Mouse (Mus musculus): ENCODE measurements around the gene Syt16. TPM values are rescaled to one million over a fixed set of nuclear protein-coding genes. Genes with fewer than 3 reads are reported as not detected.

Gene Syt16
- total and polyA plus RNA-seq, 3 experiments = 0.05 TPM; not detected in 2

DNA sequence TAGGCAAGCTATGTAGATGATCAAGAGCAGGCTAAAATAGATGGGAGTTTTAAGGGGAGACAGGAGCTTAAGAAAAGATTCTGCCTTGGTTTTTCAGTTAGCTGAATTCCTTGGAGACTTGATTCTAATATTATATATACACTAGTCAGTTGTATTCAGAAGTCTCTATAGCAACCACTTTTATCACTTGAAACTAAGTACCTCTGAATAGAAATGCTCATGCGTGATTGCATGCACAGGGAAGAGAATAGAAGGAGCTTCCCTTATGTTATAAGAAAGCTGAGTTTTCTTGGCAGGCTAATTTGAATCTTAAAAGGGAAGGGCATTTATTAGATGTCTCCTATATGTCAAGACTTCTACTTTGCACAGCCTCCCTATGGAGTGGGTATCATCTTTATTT, 235.4 kb downstream of the Syt16 start:
- dilution Hi-C loops (cut with MboI; ENCODE audit: extremely low pct_ligation_motif_present, extremely low pct_unique_long_range_greater_than_20kb, low sequenced_read_pairs) = no loop called here
- no peak overlapping the region for H3K27ac ChIP-seq (ENCODE audit: insufficient read depth, low read depth)
- TF ChIP-seq MXI1 (IDR thresholded peaks at IDR 0.05; ENCODE audit: low read depth, low read length) (no peak), USF1 (IDR thresholded peaks at IDR 0.05; ENCODE audit: low read depth, low read length) (no peak), ETS1 (conservative IDR thresholded peaks at IDR 0.05; ENCODE audit: low read depth, low read length) (no peak), MAZ (IDR thresholded peaks at IDR 0.05; ENCODE audit: low read depth, low read length) (no peak), IRF4 (IDR thresholded peaks at IDR 0.05; ENCODE audit: low read depth, low read length) (no peak), SMC3 (IDR thresholded peaks at IDR 0.05; ENCODE audit: low read depth, low read length) (no peak)
- H3K79me2 ChIP-seq (replicated peaks; ENCODE audit: control insufficient read depth, extremely low read depth, insufficient read depth, poor library complexity, severe bottlenecking) = no peaks in the 10 kb centered on the region
- H3K4me2 ChIP-seq (ENCODE audit: insufficient read depth, low read depth, poor library complexity, severe bottlenecking) = no peak overlapping the region
- in situ Hi-C loops (cut with MboI; ENCODE audit: low pct_ligation_motif_present, low pct_unique_long_range_greater_than_20kb, low sequenced_read_pairs) = no loop called here
- DNase-seq (ENCODE audit: extremely low read depth) = no peak
- H3K9me3 ChIP-seq (replicated peaks; ENCODE audit: low read length) = no peaks in the 10 kb centered on the region
- no peak overlapping the region for H3K4me3 ChIP-seq (replicated peaks in 1 of 3; ENCODE audit: low read depth in 2 of 3, low read length in 2 of 3, poor library complexity in 1 of 3)
- H3K4me1 ChIP-seq (ENCODE audit: control insufficient read depth in 1 of 2, insufficient read depth in 2 of 2) = no peaks in the 10 kb centered on the region
- H3K9ac ChIP-seq (ENCODE audit: insufficient read depth, low read depth) = no peak overlapping the region
- no peaks in the 10 kb centered on the region for H3K36me3 ChIP-seq (replicated peaks in 1 of 2; ENCODE audit: control insufficient read depth in 1 of 2, insufficient read depth in 1 of 2, low read length in 1 of 2)
- no peaks in the 10 kb centered on the region for H3K27me3 ChIP-seq (replicated peaks)

DNA sequence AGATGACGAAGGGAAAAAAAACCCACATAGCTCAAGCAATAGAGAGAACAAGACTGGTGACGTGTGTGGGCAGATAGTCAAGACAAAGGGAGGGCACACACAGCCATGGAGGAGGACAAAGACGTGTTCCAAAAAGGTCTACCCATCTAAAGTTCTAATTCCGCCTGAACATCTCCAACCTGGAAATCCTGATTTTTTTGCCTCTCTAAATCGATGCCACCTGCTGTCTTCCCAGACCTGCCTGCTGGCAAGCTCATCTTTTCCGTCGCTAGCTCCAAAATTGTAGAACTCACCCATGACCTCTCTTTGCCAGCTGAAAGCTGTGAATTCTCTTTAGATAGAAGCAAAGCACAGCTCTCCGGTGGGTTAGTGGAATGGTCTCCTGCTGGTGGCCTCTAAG, 238.7 kb downstream of the Syt16 start:
- in situ Hi-C loops (cut with MboI; ENCODE audit: low pct_ligation_motif_present, low pct_unique_long_range_greater_than_20kb, low sequenced_read_pairs) (no loop called here), dilution Hi-C loops (cut with MboI; ENCODE audit: extremely low pct_ligation_motif_present, extremely low pct_unique_long_range_greater_than_20kb, low sequenced_read_pairs) (no loop called here)
- Histone ChIP-seq H3K4me2 (ENCODE audit: insufficient read depth, low read depth, poor library complexity, severe bottlenecking) (no peak overlapping the region), H3K27me3 (replicated peaks) (no peaks in the 10 kb centered on the region), H3K9me3 (replicated peaks; ENCODE audit: low read length) (no peaks in the 10 kb centered on the region), H3K9ac (ENCODE audit: insufficient read depth, low read depth) (no peak overlapping the region), H3K27ac (ENCODE audit: insufficient read depth, low read depth) (no peak overlapping the region), H3K79me2 (replicated peaks; ENCODE audit: control insufficient read depth, extremely low read depth, insufficient read depth, poor library complexity, severe bottlenecking) (no peaks in the 10 kb centered on the region), H3K4me3 (replicated peaks in 1 of 3; ENCODE audit: low read depth in 2 of 3, low read length in 2 of 3, poor library complexity in 1 of 3) (no peak overlapping the region), H3K4me1 (ENCODE audit: control insufficient read depth in 1 of 2, insufficient read depth in 2 of 2) (no peaks in the 10 kb centered on the region), H3K36me3 (replicated peaks in 1 of 2; ENCODE audit: control insufficient read depth in 1 of 2, insufficient read depth in 1 of 2, low read length in 1 of 2) (no peaks in the 10 kb centered on the region)
- no peak for DNase-seq (ENCODE audit: extremely low read depth)
- TF ChIP-seq MAZ (IDR thresholded peaks at IDR 0.05; ENCODE audit: low read depth, low read length) (no peak), ZMIZ1 (IDR thresholded peaks at IDR 0.05; ENCODE audit: low read depth, low read length) (no peak)

DNA sequence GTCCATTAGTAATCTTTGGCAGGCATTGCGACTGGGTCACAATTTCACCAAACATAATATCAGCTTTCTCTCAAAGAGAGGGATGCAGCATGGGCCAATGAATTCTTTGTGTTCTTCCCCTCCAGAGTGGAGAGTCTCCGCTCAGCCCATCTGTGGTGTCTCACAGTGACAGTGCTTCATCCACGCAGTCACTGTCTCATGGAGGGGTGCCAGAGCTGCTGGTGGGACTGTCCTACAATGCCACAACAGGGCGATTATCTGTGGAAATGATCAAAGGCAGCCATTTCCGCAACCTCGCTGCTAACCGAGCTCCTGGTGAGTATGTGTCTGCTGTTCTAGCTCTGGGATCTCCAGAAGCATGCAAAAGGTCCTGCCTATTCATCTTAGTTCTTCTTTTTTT, 240.6 kb downstream of the Syt16 start:
- no peak overlapping the region for H3K4me3 ChIP-seq (replicated peaks in 1 of 3; ENCODE audit: low read depth in 2 of 3, low read length in 2 of 3, poor library complexity in 1 of 3)
- no peaks in the 10 kb centered on the region for H3K36me3 ChIP-seq (replicated peaks in 1 of 2; ENCODE audit: control insufficient read depth in 1 of 2, insufficient read depth in 1 of 2, low read length in 1 of 2)
- H3K79me2 ChIP-seq (replicated peaks; ENCODE audit: control insufficient read depth, extremely low read depth, insufficient read depth, poor library complexity, severe bottlenecking) = no peaks in the 10 kb centered on the region
- TF ChIP-seq SIN3A (IDR thresholded peaks at IDR 0.05; ENCODE audit: low read length) = no peak
- no peak for TF ChIP-seq POLR2AphosphoS2 (IDR thresholded peaks at IDR 0.05; ENCODE audit: low read depth, low read length)
- no peak for TF ChIP-seq ELF1 (IDR thresholded peaks at IDR 0.05; ENCODE audit: low read depth, low read length)
- no peak for TF ChIP-seq USF2 (conservative IDR thresholded peaks at IDR 0.05; ENCODE audit: low read depth, low read length)
- TF ChIP-seq POLR2A (IDR thresholded peaks at IDR 0.05; ENCODE audit: low read depth, low read length) = no peak
- TF ChIP-seq TBP (conservative IDR thresholded peaks at IDR 0.05; ENCODE audit: low read depth, low read length) = no peak
- no peak for TF ChIP-seq IRF4 (IDR thresholded peaks at IDR 0.05; ENCODE audit: low read depth, low read length)
- no peak for TF ChIP-seq RCOR1 (conservative IDR thresholded peaks at IDR 0.05; ENCODE audit: low read depth, low read length)
- no peak for TF ChIP-seq KAT2A (IDR thresholded peaks at IDR 0.05; ENCODE audit: insufficient replicate concordance, low read length)
- no peak for TF ChIP-seq CHD1 (IDR thresholded peaks at IDR 0.05; ENCODE audit: low read depth, low read length)
- no peak for TF ChIP-seq USF1 (IDR thresholded peaks at IDR 0.05; ENCODE audit: low read depth, low read length)
- TF ChIP-seq JUN (IDR thresholded peaks at IDR 0.05; ENCODE audit: insufficient read depth, low read depth, low read length) = no peak
- no peak for TF ChIP-seq NRF1 (IDR thresholded peaks at IDR 0.05; ENCODE audit: low read depth, low read length)
- TF ChIP-seq HCFC1 (IDR thresholded peaks at IDR 0.05; ENCODE audit: low read depth, low read length) = no peak
- no peak for TF ChIP-seq RAD21 (IDR thresholded peaks at IDR 0.05; ENCODE audit: low read depth, low read length)
- no peak for TF ChIP-seq UBTF (IDR thresholded peaks at IDR 0.05; ENCODE audit: low read depth, low read length)
- no peak for TF ChIP-seq ZC3H11A (IDR thresholded peaks at IDR 0.05; ENCODE audit: low read depth, low read length)
- no peak overlapping the region for H3K9ac ChIP-seq (ENCODE audit: insufficient read depth, low read depth)
- no peak overlapping the region for H3K4me2 ChIP-seq (ENCODE audit: insufficient read depth, low read depth, poor library complexity, severe bottlenecking)
- no peaks in the 10 kb centered on the region for H3K27me3 ChIP-seq (replicated peaks)
- in situ Hi-C loops (cut with MboI; ENCODE audit: low pct_ligation_motif_present, low pct_unique_long_range_greater_than_20kb, low sequenced_read_pairs) (no loop called here), dilution Hi-C loops (cut with MboI; ENCODE audit: extremely low pct_ligation_motif_present, extremely low pct_unique_long_range_greater_than_20kb, low sequenced_read_pairs) (no loop called here)
- no peaks in the 10 kb centered on the region for H3K9me3 ChIP-seq (replicated peaks; ENCODE audit: low read length)
- no peak overlapping the region for H3K27ac ChIP-seq (ENCODE audit: insufficient read depth, low read depth)
- no peaks in the 10 kb centered on the region for H3K4me1 ChIP-seq (ENCODE audit: control insufficient read depth in 1 of 2, insufficient read depth in 2 of 2)
- DNase-seq (ENCODE audit: extremely low read depth) = no peak
